Mouse (Mus musculus) heart, adult 2 months (tissue): ENCODE measurements around the gene Fam78a.

Source experiments
- CTCF ChIP-seq: fragments of 200-600 bp; IDR thresholded peaks from 2 replicates; pipeline ENCODE4 v1.8.1; 2022; ENCODE audit warnings: antibody characterized with exemption, mild to moderate bottlenecking, moderate library complexity
- EP300 ChIP-seq: fragments of 200-500 bp; IDR thresholded peaks from 2 replicates; pipeline ENCODE4 v1.6.1; 2011; ENCODE audit warnings: low read depth, low read length, control low read depth; ENCODE audit not compliant: insufficient read depth

DNA sequence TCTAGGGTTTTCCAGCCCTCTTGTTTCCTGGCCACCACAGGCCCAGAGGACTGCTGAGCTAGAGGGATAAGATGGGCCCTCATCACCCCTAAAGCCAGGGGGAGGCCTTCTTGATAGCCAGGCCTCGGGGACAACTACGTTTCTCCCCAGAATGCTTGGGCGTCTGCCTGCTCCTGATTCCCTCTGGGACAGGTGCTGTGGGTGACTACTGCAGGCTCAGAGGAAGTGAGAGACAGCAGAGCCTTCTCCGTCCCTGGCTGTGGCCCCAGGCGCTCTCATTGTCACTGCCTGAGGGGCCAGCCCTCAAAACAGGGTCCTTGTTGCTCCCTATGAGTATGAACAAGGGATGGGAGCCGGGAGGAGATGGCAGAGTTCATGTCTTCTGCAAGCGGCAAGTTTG lies 21.3 kb upstream of the Fam78a start:
- no peak for TF ChIP-seq EP300
- TF ChIP-seq CTCF, result no peak
